Mouse (Mus musculus) embryonic facial prominence, embryonic 14.5 days (tissue): Measurements from ENCODE around the gene Slfnl1. TPM values are rescaled to one million over a fixed set of nuclear protein-coding genes. Genes with fewer than 3 reads are reported as not detected.
A peak's percentile ranks its signal among the peaks of the same experiment; 100 is the strongest.

Source experiments
- ATAC-seq: fragments of 200-750 bp; cut with Nextera tagmentation; 2 replicates; pipeline ENCODE4 v1.8.0; 2017; ENCODE audit warnings: low read depth, moderate number of reproducible peaks, moderate TSS enrichment
- DNase-seq: peaks from one replicate; pipeline ENCODE4 v3.0.0-alpha.2; 2015; ENCODE audit warnings: low spot score
- H3K27ac ChIP-seq: fragments of 300-500 bp; sonication (generic); replicated peaks from 2 replicates; pipeline ENCODE4 v1.5.1; 2014; ENCODE audit warnings: low read depth, mild to moderate bottlenecking, low read length, moderate library complexity
- H3K27me3 ChIP-seq: fragments of 300-500 bp; sonication (generic); replicated peaks from 2 replicates; pipeline ENCODE4 v1.6.1; 2014; ENCODE audit warnings: low read length; ENCODE audit not compliant: control insufficient read depth, insufficient read depth
- H3K36me3 ChIP-seq: fragments of 300-500 bp; sonication (generic); 2 replicates; pipeline ENCODE4 v1.6.1; 2014; ENCODE audit warnings: low read length, mixed read lengths; ENCODE audit not compliant: control insufficient read depth, insufficient read depth
- H3K4me1 ChIP-seq: fragments of 300-500 bp; sonication (generic); 2 replicates; pipeline ENCODE4 v1.6.1; 2014; ENCODE audit warnings: antibody characterized with exemption, low read length; ENCODE audit not compliant: control insufficient read depth, insufficient read depth
- H3K4me2 ChIP-seq: fragments of 300-500 bp; sonication (generic); 2 replicates; pipeline ENCODE4 v1.6.1; 2014; ENCODE audit warnings: low read depth, mild to moderate bottlenecking, low read length, moderate library complexity, mixed read lengths
- H3K4me3 ChIP-seq: fragments of 300-500 bp; sonication (generic); 2 replicates; pipeline ENCODE4 v1.5.1; 2014; ENCODE audit warnings: low read depth, mild to moderate bottlenecking, low read length
- H3K9ac ChIP-seq: fragments of 300-500 bp; sonication (generic); 2 replicates; pipeline ENCODE4 v1.6.1; 2014; ENCODE audit warnings: low read depth, mild to moderate bottlenecking, low read length, moderate library complexity, mixed read lengths
- H3K9me3 ChIP-seq: fragments of 300-500 bp; sonication (generic); 2 replicates; pipeline ENCODE4 v1.6.1; 2016; ENCODE audit warnings: low read length; ENCODE audit not compliant: control insufficient read depth
- WGBS: fragments of 180-500 bp; shearing (Covaris S2); extraction: QIAGEN DNeasy Blood & Tissue Kit; methylation state at CpG from one replicate; pipeline ENCODE4 v1.1.7; 2014; 5-methylcytosine and 5-hydroxymethylcytosine counted together
- polyA plus RNA-seq: library from polyadenylated mRNA; unstranded; fragments of >200 nt; fragmentation: Nextera tagmentation; extraction: Ambion mirVana; gene quantifications from 2 replicates; pipeline ENCODE4 v1.2.1, GENCODE M21; 2014

Gene Slfnl1
- polyA plus RNA-seq, 1 experiment from 2014 or later: not detected

GRCm38 (mm10) chr4:120569486-120570437 is 37.7 kb downstream of the Slfnl1 start, which contains the start of gene Ctps:
Gene Ctps (minus strand): TSS chr4:120570276.
- peaks cover 17% of the 10 kb centered on the region for H3K36me3 ChIP-seq
- ATAC-seq: peak; percentile 97
- H3K9ac ChIP-seq: peak within 1 kb of the TSS; percentile 90
- peak within 1 kb of the TSS; percentile 95 for H3K27ac ChIP-seq
- peak within 1 kb of the TSS; percentile 79 for H3K4me3 ChIP-seq
- peaks cover 27% of the 10 kb centered on the region for H3K4me1 ChIP-seq
- peak within 1 kb of the TSS; percentile 87 for H3K4me2 ChIP-seq
- H3K27me3 ChIP-seq: no peaks in the 10 kb centered on the region
- under 1% methylated on average over 33 of the region's 97 CpGs for WGBS
- no peaks in the 10 kb centered on the region for H3K9me3 ChIP-seq
- peak; percentile 97 for DNase-seq

DNA sequence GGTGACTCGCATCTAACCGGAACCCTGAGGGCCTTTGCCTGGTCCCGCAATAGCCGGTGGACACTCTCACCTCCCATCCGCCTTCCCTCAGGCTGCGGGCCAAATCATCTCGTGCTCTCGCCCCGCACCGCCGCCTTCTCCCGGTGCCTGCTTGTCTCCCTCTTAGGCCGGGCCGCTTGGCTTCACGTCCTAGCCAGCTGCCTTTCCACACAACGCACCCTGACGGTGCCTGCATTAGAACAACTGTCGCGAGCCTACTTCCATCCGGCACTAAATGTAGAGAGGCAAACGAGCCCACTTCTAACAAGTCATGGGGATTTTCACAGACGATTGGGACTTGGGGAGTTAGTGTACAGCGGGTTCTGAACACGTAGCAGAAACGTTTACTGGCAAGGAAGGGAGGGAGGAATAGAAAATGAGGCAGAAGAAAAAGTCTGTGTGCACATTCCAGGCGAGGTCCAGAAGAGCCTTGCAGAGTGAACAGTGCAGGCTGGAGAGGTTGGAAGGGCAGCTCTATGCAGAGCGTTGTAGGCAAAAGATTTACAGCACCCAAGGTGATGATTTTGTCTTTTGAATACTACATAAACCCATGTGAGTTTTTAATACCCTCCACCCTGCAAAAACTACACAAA is 38.5 kb downstream of the Slfnl1 start:
- ATAC-seq (peak; percentile 56), DNase-seq (no peak)
- peaks cover 27% of the 10 kb centered on the region for H3K4me1 ChIP-seq
- H3K27ac ChIP-seq: peak overlapping the region; percentile 95
- H3K36me3 ChIP-seq: peaks cover 9% of the 10 kb centered on the region; the same call in 1 of the 2 replicates
- H3K9ac ChIP-seq: peak overlapping the region; percentile 90
- peak overlapping the region; percentile 87 for H3K4me2 ChIP-seq
- H3K27me3 ChIP-seq: no peaks in the 10 kb centered on the region
- no peaks in the 10 kb centered on the region for H3K9me3 ChIP-seq
- 3% methylated on average over 23 of the region's 27 CpGs for whole genome bisulfite sequencing
- H3K4me3 ChIP-seq: peak overlapping the region; percentile 79

- Histone ChIP-seq H3K9ac (peak overlapping the region; percentile 90; the same call in 1 of the 2 replicates), H3K4me1 (peaks cover 27% of the 10 kb centered on the region)
These were observed 39.0 kb downstream of the Slfnl1 start for GRCm38 (mm10) chr4:120571070-120571464.

DNA sequence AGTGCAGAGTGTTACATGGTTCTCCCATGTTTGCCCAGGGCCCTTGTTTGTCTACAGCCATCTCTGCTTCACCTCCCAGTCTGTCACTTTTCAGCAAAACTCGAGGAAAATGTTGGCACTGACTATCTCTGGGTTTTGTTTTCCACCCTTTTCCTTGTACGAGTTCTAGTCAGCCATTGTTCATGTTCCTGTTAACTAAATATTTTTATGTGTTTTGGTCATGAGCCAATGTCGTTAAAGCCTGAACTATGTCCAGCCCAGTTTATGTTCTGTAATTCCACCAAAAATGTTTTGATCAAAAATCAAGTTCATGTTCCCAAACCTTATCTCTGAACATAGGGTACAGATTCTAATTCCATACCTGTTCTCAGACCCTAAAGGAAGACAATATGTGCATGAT is 39.7 kb downstream of the Slfnl1 start:
- no peak for DNase-seq
- no peak for ATAC-seq
- Histone ChIP-seq H3K27ac (no peak overlapping the region), H3K4me2 (no peak overlapping the region), H3K4me3 (no peak overlapping the region), H3K9me3 (no peaks in the 10 kb centered on the region), H3K36me3 (0 out of 2 replicates have a peak, but pooled peaks cover 1% of the 10 kb centered on the region), H3K4me1 (peaks cover 27% of the 10 kb centered on the region), H3K27me3 (no peaks in the 10 kb centered on the region), H3K9ac (no peak overlapping the region)
- 75% methylated on average over 3 of the region's 3 CpGs for WGBS

More at GRCm38 (mm10) chr4:120571070-120571464, 39.0 kb downstream of the Slfnl1 start:
- peak; percentile 39 for DNase-seq
- Histone ChIP-seq H3K4me2 (peak overlapping the region; percentile 87), H3K4me3 (peak overlapping the region; percentile 79), H3K27ac (peak overlapping the region; percentile 95; the same call in 1 of the 2 replicates), H3K36me3 (0 out of 2 replicates have a peak, but pooled peaks cover 6% of the 10 kb centered on the region), H3K9me3 (no peaks in the 10 kb centered on the region), H3K27me3 (no peaks in the 10 kb centered on the region)
- 49% methylated on average over 3 of the region's 3 CpGs for WGBS
- no peak for ATAC-seq

- no peaks in the 10 kb centered on the region for H3K27me3 ChIP-seq
- no peaks in the 10 kb centered on the region for H3K36me3 ChIP-seq
- no peaks in the 10 kb centered on the region for H3K4me1 ChIP-seq
- no peaks in the 10 kb centered on the region for H3K9me3 ChIP-seq
- DNase-seq (no peak), ATAC-seq (no peak)
- no peak overlapping the region for H3K27ac ChIP-seq
- WGBS: 73% methylated on average over 5 of the region's 5 CpGs
- H3K4me2 ChIP-seq: no peak overlapping the region
- no peak overlapping the region for H3K9ac ChIP-seq
- H3K4me3 ChIP-seq: no peak overlapping the region
These were observed 48.9 kb downstream of the Slfnl1 start for GRCm38 (mm10) chr4:120580894-120581293.

GRCm38 (mm10) chr4:120581711-120582110 is 49.7 kb downstream of the Slfnl1 start:
- no peak overlapping the region for H3K9ac ChIP-seq
- no peaks in the 10 kb centered on the region for H3K9me3 ChIP-seq
- H3K4me3 ChIP-seq: no peak overlapping the region
- no peaks in the 10 kb centered on the region for H3K4me1 ChIP-seq
- H3K27ac ChIP-seq: no peak overlapping the region
- 84% methylated on average over 9 of the region's 9 CpGs for WGBS
- ATAC-seq: no peak
- H3K27me3 ChIP-seq: no peaks in the 10 kb centered on the region
- no peak for DNase-seq
- H3K4me2 ChIP-seq: no peak overlapping the region
- H3K36me3 ChIP-seq: no peaks in the 10 kb centered on the region

Other genes with a start within 250 kb of the Slfnl1 start
- gene Foxo6, start 244.9 kb upstream of the Slfnl1 start, polyA plus RNA-seq: 0.47 and 0.72 TPM in 2 replicates
- gene Scmh1, start 127.0 kb upstream of the Slfnl1 start, polyA plus RNA-seq: 31.4 and 33.6 TPM in 2 replicates
- 77.3 and 84.1 TPM in 2 replicates for gene Ctps, start 38.0 kb downstream of the Slfnl1 start, polyA plus RNA-seq
- not detected in 2 replicates for gene Gm8439, start 56.5 kb downstream of the Slfnl1 start, polyA plus RNA-seq
- 3.4 and 4.7 TPM in 2 replicates for gene Cited4, start 134.3 kb downstream of the Slfnl1 start, polyA plus RNA-seq
- gene Kcnq4, start 216.4 kb downstream of the Slfnl1 start, polyA plus RNA-seq: 3.2 and 3.9 TPM in 2 replicates